Mouse (Mus musculus) bone marrow, adult 2 months (tissue): ENCODE measurements at regions not wholly inside any gene's neighbourhood (a gene's known extent, or its start where the extent isn't known, plus 50 kb on each side); places are given as distances from the start of the nearest gene placed in this dataset.

Experiments used
- CTCF ChIP-seq: fragments of 200-500 bp; IDR thresholded peaks from 2 replicates; pipeline ENCODE4 v1.5.1; 2011; ENCODE audit warnings: low read length, control low read depth; ENCODE audit not compliant: control insufficient read depth, insufficient read depth
- POLR2A ChIP-seq: fragments of 200-500 bp; IDR thresholded peaks from 2 replicates; pipeline ENCODE4 v1.6.1; 2011; ENCODE audit warnings: low read depth, mild to moderate bottlenecking, control low read depth, low read length, borderline replicate concordance; ENCODE audit not compliant: control insufficient read depth

- no peak for TF ChIP-seq CTCF
- TF ChIP-seq POLR2A = no peak
Measured at GRCm38 (mm10) chr5:133198546-133198945, 655.4 kb upstream of the Auts2 start.
